Mouse (Mus musculus): ENCODE results near the gene Ndufa5. TPM values are rescaled to one million over a fixed set of nuclear protein-coding genes. Genes with fewer than 3 reads are reported as not detected.

The Ndufa5 gene
- polyA plus RNA-seq, 1 experiment from 2014 or later = 270 TPM

DNA sequence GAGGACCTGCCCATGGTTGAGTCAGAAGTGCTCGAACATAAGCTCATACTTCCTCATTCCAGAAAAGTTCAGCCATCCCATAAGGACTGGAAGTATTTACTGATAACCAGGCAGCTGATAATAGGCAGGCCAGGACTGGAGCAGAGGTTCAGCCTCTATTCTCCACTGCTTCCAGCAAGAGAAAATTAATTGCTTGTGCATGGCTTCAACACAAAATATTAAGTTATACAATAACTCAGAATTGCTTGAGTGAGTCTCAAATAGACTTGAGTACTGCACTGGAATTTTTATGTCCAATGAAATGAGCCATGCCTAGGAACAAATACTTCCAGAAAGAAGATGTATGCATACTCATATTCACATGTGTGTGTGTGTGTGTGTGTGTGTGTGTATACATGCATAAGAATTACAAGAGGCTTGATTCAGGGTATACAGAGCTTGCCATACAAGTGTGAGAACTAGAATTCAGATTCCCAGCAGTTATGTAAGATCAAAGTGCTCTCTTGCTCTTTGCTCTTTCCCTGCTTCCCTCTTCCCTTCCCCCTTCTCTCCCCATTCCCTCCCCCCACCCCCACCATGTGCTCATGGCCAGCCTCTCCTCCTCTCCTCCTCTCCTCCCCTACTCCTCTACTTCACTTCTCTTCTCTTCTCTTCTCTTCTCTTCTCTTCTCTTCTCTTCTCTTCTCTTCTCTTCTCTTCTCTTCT lies 19.1 kb upstream of the Ndufa5 start:
- no peaks in the 10 kb centered on the region for H3K27me3 ChIP-seq (replicated peaks; ENCODE audit: low read depth, poor library complexity, severe bottlenecking)
- DNase-seq (ENCODE audit: low spot score) = no peak
- no peak overlapping the region for H3K27ac ChIP-seq (replicated peaks)
- no peaks in the 10 kb centered on the region for H3K9me3 ChIP-seq
- WGBS = 82% methylated on average over 1 of the region's 1 CpGs
- H3K36me3 ChIP-seq (replicated peaks) = no peaks in the 10 kb centered on the region
- no peak overlapping the region for H3K4me3 ChIP-seq
- H3K4me1 ChIP-seq = no peaks in the 10 kb centered on the region

DNA sequence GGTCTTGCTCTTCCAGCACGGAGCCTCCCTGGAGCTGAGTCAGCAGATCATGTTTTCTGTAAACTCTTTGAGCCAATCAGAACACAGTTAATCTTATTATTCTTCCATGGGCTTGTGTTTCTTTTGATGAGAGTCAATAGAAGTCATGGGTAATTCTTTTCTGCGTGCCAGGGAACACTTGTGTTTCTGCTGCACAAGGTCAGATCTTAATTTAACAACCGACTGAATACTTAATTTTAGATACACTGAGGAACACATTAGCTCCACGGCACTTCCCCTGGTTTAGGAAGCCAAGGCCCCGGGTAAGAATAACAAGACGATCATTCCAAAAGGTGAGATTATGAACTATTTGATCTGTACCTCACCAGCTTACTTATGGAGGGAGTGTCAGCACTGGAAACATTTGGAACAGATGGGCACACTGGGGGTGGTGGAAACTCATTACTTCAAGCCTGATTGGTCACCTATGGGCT lies 15.3 kb upstream of the Ndufa5 start:
- H3K27ac ChIP-seq (replicated peaks) = no peak overlapping the region
- DNase-seq (ENCODE audit: low spot score) = no peak
- WGBS = 72% methylated on average over 6 of the region's 6 CpGs
- H3K9me3 ChIP-seq = no peaks in the 10 kb centered on the region
- H3K36me3 ChIP-seq (replicated peaks) = no peaks in the 10 kb centered on the region
- H3K4me3 ChIP-seq = no peak overlapping the region
- H3K27me3 ChIP-seq (replicated peaks; ENCODE audit: low read depth, poor library complexity, severe bottlenecking) = no peaks in the 10 kb centered on the region
- H3K4me1 ChIP-seq = no peaks in the 10 kb centered on the region

DNA sequence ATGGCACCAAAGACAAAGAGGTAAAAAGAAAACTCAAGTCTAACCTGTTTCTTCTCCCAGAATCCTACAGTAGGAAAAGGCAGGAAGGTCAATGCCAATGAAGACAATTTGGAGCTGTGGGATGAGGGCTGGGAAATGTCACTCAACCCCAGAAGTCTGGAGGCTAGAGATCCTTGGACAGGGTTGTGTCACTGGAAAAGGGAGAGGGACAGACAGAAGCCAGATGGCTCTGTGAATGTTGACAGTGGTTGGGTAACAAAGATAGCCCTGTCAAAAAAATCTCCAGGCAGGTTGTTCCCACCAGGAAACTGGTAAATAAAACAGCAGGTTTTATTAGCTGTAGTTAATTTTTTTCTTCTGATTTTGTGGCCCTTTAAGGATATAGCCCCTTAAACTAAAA lies 14.6 kb upstream of the Ndufa5 start:
- no peaks in the 10 kb centered on the region for H3K36me3 ChIP-seq (replicated peaks)

DNA sequence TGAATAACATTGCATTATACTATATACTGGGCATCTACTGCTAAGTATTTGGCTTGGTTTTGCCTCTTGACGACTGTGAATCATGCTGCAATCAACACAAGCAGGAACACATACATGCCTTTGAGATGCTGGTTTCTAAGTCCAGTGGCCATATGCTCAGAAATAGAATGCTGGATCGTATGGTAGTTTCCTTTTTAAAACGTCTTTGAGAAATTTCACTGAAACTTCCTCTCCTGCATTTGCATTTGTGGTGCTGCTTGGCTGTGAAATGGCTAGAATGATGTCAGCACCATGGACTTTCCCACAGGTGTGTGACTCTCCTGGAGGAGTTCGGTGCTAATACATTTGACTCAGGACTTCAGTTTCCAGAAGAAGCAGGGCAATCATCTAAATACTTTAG lies 12.3 kb upstream of the Ndufa5 start:
- H3K4me3 ChIP-seq = no peak overlapping the region
- no peak for DNase-seq (ENCODE audit: low spot score)
- H3K27me3 ChIP-seq (replicated peaks; ENCODE audit: low read depth, poor library complexity, severe bottlenecking) = no peaks in the 10 kb centered on the region
- no peaks in the 10 kb centered on the region for H3K36me3 ChIP-seq (replicated peaks)
- no peaks in the 10 kb centered on the region for H3K9me3 ChIP-seq
- H3K27ac ChIP-seq (replicated peaks) = no peak overlapping the region
- H3K4me1 ChIP-seq = no peaks in the 10 kb centered on the region
- 77% methylated on average over 4 of the region's 4 CpGs for WGBS

More for the DNA sequence above, 14.6 kb upstream of the Ndufa5 start:
- no peaks in the 10 kb centered on the region for H3K9me3 ChIP-seq
- no peaks in the 10 kb centered on the region for H3K4me1 ChIP-seq
- no peak overlapping the region for H3K27ac ChIP-seq (replicated peaks)
- no peaks in the 10 kb centered on the region for H3K27me3 ChIP-seq (replicated peaks; ENCODE audit: low read depth, poor library complexity, severe bottlenecking)
- no peak overlapping the region for H3K4me3 ChIP-seq
- DNase-seq (ENCODE audit: low spot score) = no peak

DNA sequence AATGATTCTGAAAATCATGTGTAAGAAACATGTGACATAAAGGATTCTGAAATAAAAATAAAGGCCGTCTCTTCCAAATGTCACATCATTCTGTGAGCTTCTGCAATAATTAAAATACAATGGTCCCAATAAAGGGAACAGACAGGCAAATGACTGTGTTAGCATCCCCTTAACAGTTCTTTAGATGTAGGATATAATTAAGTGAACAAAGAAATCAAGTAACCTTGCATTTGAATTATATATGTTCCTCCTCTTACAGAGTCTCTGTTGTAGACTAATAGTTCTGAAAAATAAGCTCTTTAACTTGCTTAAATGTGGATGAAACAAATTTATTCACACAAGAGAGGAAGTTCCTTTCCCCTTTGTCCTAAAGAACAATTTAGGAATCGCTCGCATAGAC lies 10.6 kb upstream of the Ndufa5 start:
- H3K4me1 ChIP-seq = no peaks in the 10 kb centered on the region
- no peak overlapping the region for H3K4me3 ChIP-seq
- no peaks in the 10 kb centered on the region for H3K9me3 ChIP-seq
- no peak for DNase-seq (ENCODE audit: low spot score)
- H3K36me3 ChIP-seq (replicated peaks) = no peaks in the 10 kb centered on the region
- H3K27ac ChIP-seq (replicated peaks) = no peak overlapping the region
- WGBS = 84% methylated on average over 3 of the region's 3 CpGs
- H3K27me3 ChIP-seq (replicated peaks; ENCODE audit: low read depth, poor library complexity, severe bottlenecking) = no peaks in the 10 kb centered on the region

DNA sequence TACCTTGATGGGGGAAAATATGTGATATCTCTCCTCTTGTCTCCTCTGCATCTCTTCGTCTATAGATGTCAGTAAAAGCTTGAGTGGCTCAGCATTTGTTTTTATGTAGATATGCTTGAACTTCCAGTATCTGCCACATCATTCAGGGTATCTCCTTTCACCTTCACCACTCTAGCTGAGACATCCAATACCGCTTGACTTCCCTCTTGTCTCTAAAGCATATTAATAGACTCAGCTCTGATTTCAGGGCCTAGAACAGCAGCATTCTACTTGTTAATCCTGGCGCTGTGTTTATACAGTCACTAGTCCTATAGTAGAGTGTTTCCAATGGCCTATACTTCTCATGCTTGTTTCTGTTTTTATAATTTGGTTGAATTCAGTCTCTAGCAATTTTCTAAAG lies 5.0 kb upstream of the Ndufa5 start:
- Histone ChIP-seq H3K36me3 (replicated peaks) (no peaks in the 10 kb centered on the region), H3K4me3 (no peak overlapping the region), H3K9me3 (no peaks in the 10 kb centered on the region), H3K27me3 (replicated peaks; ENCODE audit: low read depth, poor library complexity, severe bottlenecking) (no peaks in the 10 kb centered on the region), H3K27ac (replicated peaks) (no peak overlapping the region), H3K4me1 (peaks cover 18% of the 10 kb centered on the region)
- 83% methylated on average over 3 of the region's 3 CpGs for WGBS
- no peak for DNase-seq (ENCODE audit: low spot score)

DNA sequence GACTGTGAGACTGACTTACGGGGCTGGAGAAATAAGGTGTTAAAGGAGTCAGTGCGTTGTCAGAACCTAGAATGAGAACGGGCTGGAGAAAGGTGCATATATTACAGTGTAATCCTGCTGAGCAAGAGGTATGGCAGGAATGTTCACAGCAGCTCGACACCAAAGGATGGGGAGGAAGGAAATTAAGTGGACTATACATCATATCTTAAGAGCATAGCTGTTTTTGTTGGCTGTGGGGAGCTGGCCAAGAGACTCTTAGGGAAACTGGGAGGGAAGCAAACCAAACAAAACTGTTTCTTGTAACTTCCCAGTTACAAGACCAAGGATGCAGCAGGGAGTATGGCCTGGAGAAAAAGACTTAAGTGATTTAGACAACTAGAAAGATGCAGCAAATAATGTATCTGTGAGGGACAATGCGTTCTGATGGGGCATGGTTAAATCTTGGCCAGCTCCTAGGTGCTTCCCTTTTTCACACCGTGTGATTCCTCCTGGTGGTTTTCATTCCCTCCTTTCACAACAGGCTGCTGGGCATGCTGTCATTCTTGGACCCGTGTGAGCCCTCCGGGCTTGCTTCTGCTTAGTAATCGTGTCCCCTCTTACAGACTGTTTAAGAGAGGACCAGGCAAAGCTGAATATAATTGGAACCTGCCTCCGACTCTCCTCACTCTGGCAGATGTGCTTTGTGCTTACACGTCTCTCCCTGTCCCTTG lies 3.1 kb upstream of the Ndufa5 start:
- peak; percentile 19 for DNase-seq (ENCODE audit: low spot score)
- peaks cover 27% of the 10 kb centered on the region for H3K4me1 ChIP-seq
- 49% methylated on average over 11 of the region's 11 CpGs for WGBS
- H3K4me3 ChIP-seq = 0 out of 2 replicates have a peak overlapping the region, but pooled peaks have one; percentile 35
- no peaks in the 10 kb centered on the region for H3K9me3 ChIP-seq
- H3K27me3 ChIP-seq (replicated peaks; ENCODE audit: low read depth, poor library complexity, severe bottlenecking) = no peaks in the 10 kb centered on the region
- no peak overlapping the region; the same call in 1 of the 2 replicates for H3K27ac ChIP-seq (replicated peaks)
- H3K36me3 ChIP-seq (replicated peaks) = no peaks in the 10 kb centered on the region

DNA sequence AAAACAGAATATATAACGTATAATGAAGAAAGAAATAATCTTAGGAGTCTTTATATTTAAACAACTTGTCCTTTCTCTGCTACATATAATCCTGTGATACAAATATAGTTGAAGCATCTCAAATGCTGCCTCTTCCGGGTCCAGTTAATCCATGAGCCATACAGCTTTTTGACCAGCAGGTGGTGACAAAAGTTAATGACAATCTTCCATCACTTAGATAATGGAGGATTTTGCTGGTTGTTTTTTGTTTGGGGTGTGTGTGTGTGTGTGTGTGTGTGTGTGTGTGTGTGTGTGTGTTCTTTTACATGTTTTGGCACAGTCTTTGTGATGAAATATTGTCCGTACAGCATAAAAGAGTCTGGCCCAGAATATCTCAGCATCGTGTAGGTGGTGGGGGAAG lies 2.4 kb upstream of the Ndufa5 start:
- DNase-seq (ENCODE audit: low spot score) = peak; percentile 30
- Histone ChIP-seq H3K27ac (replicated peaks) (no peak overlapping the region; the same call in 1 of the 2 replicates), H3K4me3 (peak overlapping the region; percentile 35; the same call in 1 of the 2 replicates), H3K9me3 (no peaks in the 10 kb centered on the region), H3K4me1 (peaks cover 29% of the 10 kb centered on the region), H3K27me3 (replicated peaks; ENCODE audit: low read depth, poor library complexity, severe bottlenecking) (no peaks in the 10 kb centered on the region), H3K36me3 (replicated peaks) (no peaks in the 10 kb centered on the region)
- WGBS = 23% methylated on average over 4 of the region's 4 CpGs

DNA sequence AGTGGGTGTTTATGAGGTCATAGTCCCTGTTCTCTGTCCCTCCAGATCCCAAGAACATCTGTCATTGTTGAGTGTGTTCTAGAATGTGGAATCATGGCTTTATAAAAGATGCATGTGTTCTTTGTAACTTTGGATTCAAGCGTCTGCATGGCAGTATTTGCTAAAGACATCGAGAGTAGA lies 141 bp upstream of the Ndufa5 start, which contains the start of gene Asb15:
TSS of gene Asb15 (plus strand) at position 81 of the 180 bp plus-strand sequence.
- H3K27ac ChIP-seq (replicated peaks) = peak within 1 kb of the TSS; percentile 85
- no peaks in the 10 kb centered on the region for H3K27me3 ChIP-seq (replicated peaks; ENCODE audit: low read depth, poor library complexity, severe bottlenecking)
- DNase-seq (ENCODE audit: low spot score) = no peak
- peak within 1 kb of the TSS; percentile 88 for H3K4me3 ChIP-seq
- WGBS = 48% methylated on average over 2 of the region's 2 CpGs
- H3K4me1 ChIP-seq = peaks cover 29% of the 10 kb centered on the region
- H3K36me3 ChIP-seq (replicated peaks) = peaks cover 6% of the 10 kb centered on the region
- H3K9me3 ChIP-seq = no peaks in the 10 kb centered on the region

DNA sequence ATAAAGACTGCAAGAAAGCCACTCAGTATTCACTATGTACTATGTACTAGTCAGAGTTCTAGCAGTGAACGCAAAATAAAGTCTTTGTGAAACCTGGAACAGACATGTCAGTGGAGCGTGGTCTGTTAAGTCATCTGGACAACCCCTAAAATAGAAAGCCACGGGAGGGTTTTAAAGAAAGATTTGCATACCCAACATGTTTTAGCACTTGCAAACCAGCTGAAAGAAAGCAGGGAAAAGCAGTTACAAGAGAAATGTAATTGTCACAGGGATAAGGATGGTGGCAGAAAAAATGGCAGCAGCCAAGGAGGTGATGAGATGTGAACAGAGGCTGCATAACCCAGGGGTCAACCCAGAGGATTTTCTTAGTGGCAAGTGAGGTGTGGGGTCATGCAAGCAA lies 2.1 kb downstream of the Ndufa5 start:
- Histone ChIP-seq H3K27ac (replicated peaks) (no peak overlapping the region), H3K9me3 (no peaks in the 10 kb centered on the region), H3K27me3 (replicated peaks; ENCODE audit: low read depth, poor library complexity, severe bottlenecking) (no peaks in the 10 kb centered on the region), H3K4me1 (peaks cover 20% of the 10 kb centered on the region), H3K4me3 (peak overlapping the region; percentile 88; the same call in 1 of the 2 replicates), H3K36me3 (replicated peaks) (peaks cover 25% of the 10 kb centered on the region)
- DNase-seq (ENCODE audit: low spot score) = no peak
- 90% methylated on average over 3 of the region's 3 CpGs for WGBS

DNA sequence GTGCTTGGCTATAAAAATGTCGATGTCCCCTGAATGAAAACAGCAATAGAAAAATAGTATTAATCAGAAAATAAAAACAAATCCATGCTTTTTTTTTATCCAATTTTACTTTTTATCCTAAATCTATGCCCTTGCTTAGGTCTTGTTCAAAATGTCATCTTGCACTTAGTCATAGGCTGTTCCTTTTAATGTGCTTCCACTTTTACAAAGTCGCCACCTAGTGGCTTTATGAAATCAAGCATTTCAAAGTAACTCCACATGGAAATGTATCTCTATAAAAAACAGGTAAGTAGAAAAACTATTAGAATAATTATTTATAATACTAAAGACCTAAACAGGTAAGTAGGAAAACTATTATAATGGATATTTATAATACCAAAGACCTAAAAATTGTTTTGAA lies 11.6 kb downstream of the Ndufa5 start:
- Histone ChIP-seq H3K27ac (replicated peaks) (no peak overlapping the region), H3K9me3 (no peaks in the 10 kb centered on the region), H3K4me1 (peaks cover 8% of the 10 kb centered on the region), H3K36me3 (replicated peaks) (peaks cover 30% of the 10 kb centered on the region), H3K4me3 (no peak overlapping the region), H3K27me3 (replicated peaks; ENCODE audit: low read depth, poor library complexity, severe bottlenecking) (no peaks in the 10 kb centered on the region)
- 46% methylated on average over 2 of the region's 2 CpGs for WGBS
- DNase-seq (ENCODE audit: low spot score) = no peak

DNA sequence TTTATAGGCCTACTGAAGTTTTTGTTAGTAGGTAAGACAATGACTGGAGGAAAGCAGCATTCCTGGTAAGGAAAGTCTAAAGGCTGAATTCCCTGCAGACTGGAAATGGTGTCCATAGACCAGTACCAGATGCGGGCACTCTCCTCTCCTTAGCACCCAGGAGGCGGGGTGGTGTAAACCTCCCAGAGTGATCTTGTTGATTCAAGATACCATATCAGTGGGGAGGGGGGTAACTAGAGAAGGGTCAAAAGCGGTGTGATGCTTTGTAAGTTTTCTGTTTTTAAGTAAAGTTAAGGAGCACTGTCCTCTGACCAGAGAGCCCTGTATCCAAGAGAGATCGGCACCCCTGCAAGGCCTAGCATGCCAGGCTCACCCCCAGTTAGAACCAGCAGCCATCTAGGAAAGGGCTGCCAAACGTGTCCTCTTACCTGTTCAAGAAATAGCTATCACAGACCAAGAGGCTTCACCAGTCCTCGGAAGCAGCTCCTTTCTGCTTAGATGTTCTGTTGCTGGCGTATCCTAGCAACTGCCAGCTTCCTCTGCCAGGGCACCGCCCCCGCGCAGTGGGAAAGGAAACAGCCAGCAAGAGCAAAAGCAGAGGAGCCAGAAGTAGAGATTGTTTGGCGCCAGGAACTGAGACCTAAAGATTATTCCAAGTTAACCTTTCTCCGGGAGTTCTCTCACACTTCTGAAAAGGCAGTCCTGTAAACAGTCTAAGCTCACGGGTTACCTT lies 13.1 kb downstream of the Ndufa5 start, which contains the start of gene Iqub:
TSS of gene Iqub (minus strand) at position 516 of the 733 bp plus-strand sequence.
- Histone ChIP-seq H3K9me3 (no peaks in the 10 kb centered on the region), H3K4me1 (peaks cover 8% of the 10 kb centered on the region), H3K27ac (replicated peaks) (no peak within 1 kb of the TSS; the same call in 1 of the 2 replicates), H3K27me3 (replicated peaks; ENCODE audit: low read depth, poor library complexity, severe bottlenecking) (no peaks in the 10 kb centered on the region), H3K4me3 (0 out of 2 replicates have a peak within 1 kb of the TSS, but pooled peaks have one; percentile 1), H3K36me3 (replicated peaks) (peaks cover 21% of the 10 kb centered on the region)
- WGBS = 24% methylated on average over 13 of the region's 13 CpGs
- peak; percentile 66 for DNase-seq (ENCODE audit: low spot score)
